Mouse (Mus musculus) liver, embryonic 12.5 days (tissue): Measurements from ENCODE around the gene Olfr955. TPM values are rescaled to one million over a fixed set of nuclear protein-coding genes. Genes with fewer than 3 reads are reported as not detected.

Source experiments
- ATAC-seq: fragments of 200-750 bp; cut with Nextera tagmentation; 2 replicates; pipeline ENCODE4 v1.8.0; 2017; ENCODE audit warnings: moderate number of reproducible peaks, mild to moderate bottlenecking, moderate library complexity
- H3K27ac ChIP-seq: fragments of 300-500 bp; sonication (generic); 2 replicates; pipeline ENCODE4 v1.5.1; 2016; ENCODE audit warnings: mild to moderate bottlenecking
- H3K27me3 ChIP-seq: fragments of 300-500 bp; sonication (generic); replicated peaks from 2 replicates; pipeline ENCODE4 v1.6.1; 2016; ENCODE audit warnings: mild to moderate bottlenecking, moderate library complexity
- H3K36me3 ChIP-seq: fragments of 300-500 bp; sonication (generic); 2 replicates; pipeline ENCODE4 v1.6.1; 2016; ENCODE audit warnings: mild to moderate bottlenecking, moderate library complexity
- H3K4me1 ChIP-seq: fragments of 300-500 bp; sonication (generic); 2 replicates; pipeline ENCODE4 v1.6.1; 2016
- H3K4me2 ChIP-seq: fragments of 300-500 bp; sonication (generic); 2 replicates; pipeline ENCODE4 v1.6.1; 2016; ENCODE audit warnings: mild to moderate bottlenecking, moderate library complexity
- H3K4me3 ChIP-seq: fragments of 300-500 bp; sonication (generic); 2 replicates; pipeline ENCODE4 v1.5.1; 2016; ENCODE audit warnings: mild to moderate bottlenecking, moderate library complexity
- H3K9ac ChIP-seq: fragments of 300-500 bp; sonication (generic); 2 replicates; pipeline ENCODE4 v1.6.1; 2016; ENCODE audit warnings: mild to moderate bottlenecking, moderate library complexity
- H3K9me3 ChIP-seq: fragments of 300-500 bp; sonication (generic); replicated peaks from 2 replicates; pipeline ENCODE4 v1.6.1; 2016; ENCODE audit warnings: mild to moderate bottlenecking, moderate library complexity
- WGBS: fragments of 180-500 bp; shearing (Covaris S2); methylation state at CpG from one replicate; pipeline ENCODE4 v1.1.7; 2016; ENCODE audit not compliant: insufficient replicate concordance; 5-methylcytosine and 5-hydroxymethylcytosine counted together
- polyA plus RNA-seq: library from polyadenylated mRNA; unstranded; fragments of >200 nt; fragmentation: Nextera tagmentation; extraction: Ambion mirVana; gene quantifications from 2 replicates; pipeline ENCODE4 v1.2.1, GENCODE M21; 2016

Gene Olfr955
- not detected in 2 replicates for polyA plus RNA-seq

DNA sequence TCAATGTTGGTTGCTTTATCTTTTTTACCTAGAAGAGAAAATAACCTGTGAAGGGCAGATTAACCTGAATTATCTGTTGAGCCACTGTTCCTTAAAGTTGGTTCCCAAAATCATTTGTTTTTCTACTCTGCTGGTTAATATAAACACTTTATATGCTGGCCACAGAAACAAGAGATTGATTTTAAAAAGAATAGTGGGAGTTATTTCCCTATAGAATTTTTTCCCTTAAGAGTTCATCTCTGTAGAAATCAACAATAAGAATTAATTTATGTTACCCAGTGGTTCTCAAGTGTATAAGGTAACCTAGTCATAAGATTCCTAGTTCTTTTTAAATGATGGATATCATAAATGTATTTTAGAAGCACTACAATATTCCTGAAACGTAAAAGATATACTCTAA is at the start of gene Olfr955:
Gene Olfr955, minus strand, starts transcription at position 101 of the 400 bp plus-strand sequence.
- Histone ChIP-seq H3K36me3 (no peaks in the 10 kb centered on the region), H3K9me3 (no peaks in the 10 kb centered on the region), H3K27me3 (no peaks in the 10 kb centered on the region), H3K4me1 (no peaks in the 10 kb centered on the region), H3K4me3 (no peak within 1 kb of the TSS), H3K4me2 (no peak within 1 kb of the TSS), H3K27ac (no peak within 1 kb of the TSS), H3K9ac (no peak within 1 kb of the TSS)
- ATAC-seq, result no peak
- WGBS, result 37% methylated on average over 1 of the region's 1 CpGs

GRCm38 (mm10) chr9:39518595-39518994 is 46.9 kb upstream of the Olfr955 start:
- no peak for ATAC-seq
- H3K36me3 ChIP-seq, result no peaks in the 10 kb centered on the region
- no peak overlapping the region for H3K4me3 ChIP-seq
- H3K9ac ChIP-seq, result no peak overlapping the region
- H3K27me3 ChIP-seq, result no peaks in the 10 kb centered on the region
- H3K9me3 ChIP-seq, result no peaks in the 10 kb centered on the region
- no peak overlapping the region for H3K27ac ChIP-seq
- H3K4me2 ChIP-seq, result no peak overlapping the region
- H3K4me1 ChIP-seq, result no peaks in the 10 kb centered on the region

DNA sequence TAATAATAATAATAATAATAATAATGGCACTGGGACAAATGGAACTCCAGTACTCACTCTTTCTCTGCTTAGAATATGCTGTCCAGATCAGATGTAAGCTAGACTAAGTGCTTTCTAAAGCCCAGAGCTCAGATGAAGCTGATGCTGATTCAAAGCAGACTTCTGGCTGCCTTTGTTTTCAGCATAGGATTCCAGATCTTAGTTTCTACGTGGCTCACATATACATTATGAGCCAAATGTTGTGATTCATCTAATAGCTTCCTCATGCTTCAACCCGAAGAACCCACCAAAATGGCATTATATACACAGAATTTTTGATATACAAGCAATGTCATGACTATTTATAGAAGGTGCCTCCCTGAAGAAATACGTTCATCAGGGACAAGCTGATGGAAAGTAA is 43.8 kb upstream of the Olfr955 start, which contains the start of gene Olfr957:
Gene Olfr957, minus strand, starts transcription at position 279 of the 400 bp plus-strand sequence.
- H3K4me3 ChIP-seq, result no peak within 1 kb of the TSS
- H3K9ac ChIP-seq, result no peak within 1 kb of the TSS

DNA sequence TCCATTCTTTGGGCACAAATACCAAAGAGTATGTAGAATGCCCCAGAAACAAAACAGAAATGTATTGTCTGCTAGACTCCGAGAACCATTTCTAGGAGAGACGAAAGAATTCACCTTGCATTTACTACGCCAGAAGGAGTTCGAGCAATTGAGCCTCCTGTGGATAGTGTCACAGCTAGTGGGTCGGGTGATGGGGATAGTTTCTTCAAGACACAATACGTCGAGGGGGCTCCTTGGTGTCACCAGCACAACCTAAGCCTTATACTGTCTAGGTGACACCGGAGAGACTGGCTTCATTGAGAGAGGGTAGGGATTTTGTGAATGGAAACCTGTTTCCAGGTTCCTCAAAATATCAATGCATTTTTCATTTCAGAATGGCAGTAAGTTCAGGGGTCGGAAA is 37.7 kb upstream of the Olfr955 start:
- no peak overlapping the region for H3K4me3 ChIP-seq
- WGBS, result 67% methylated on average over 9 of the region's 9 CpGs
- H3K4me2 ChIP-seq, result no peak overlapping the region
- H3K27ac ChIP-seq, result no peak overlapping the region
- no peaks in the 10 kb centered on the region for H3K27me3 ChIP-seq
- no peak overlapping the region for H3K9ac ChIP-seq
- no peaks in the 10 kb centered on the region for H3K4me1 ChIP-seq
- no peaks in the 10 kb centered on the region for H3K36me3 ChIP-seq
- no peaks in the 10 kb centered on the region for H3K9me3 ChIP-seq
- ATAC-seq, result no peak

More for the DNA sequence above, 43.8 kb upstream of the Olfr955 start, which contains the start of gene Olfr957:
- no peaks in the 10 kb centered on the region for H3K27me3 ChIP-seq
- no peaks in the 10 kb centered on the region for H3K36me3 ChIP-seq
- no peak for ATAC-seq
- 45% methylated on average over 3 of the region's 3 CpGs for WGBS
- H3K4me2 ChIP-seq, result no peak within 1 kb of the TSS
- H3K9me3 ChIP-seq, result no peaks in the 10 kb centered on the region
- no peaks in the 10 kb centered on the region for H3K4me1 ChIP-seq
- no peak within 1 kb of the TSS for H3K27ac ChIP-seq

DNA sequence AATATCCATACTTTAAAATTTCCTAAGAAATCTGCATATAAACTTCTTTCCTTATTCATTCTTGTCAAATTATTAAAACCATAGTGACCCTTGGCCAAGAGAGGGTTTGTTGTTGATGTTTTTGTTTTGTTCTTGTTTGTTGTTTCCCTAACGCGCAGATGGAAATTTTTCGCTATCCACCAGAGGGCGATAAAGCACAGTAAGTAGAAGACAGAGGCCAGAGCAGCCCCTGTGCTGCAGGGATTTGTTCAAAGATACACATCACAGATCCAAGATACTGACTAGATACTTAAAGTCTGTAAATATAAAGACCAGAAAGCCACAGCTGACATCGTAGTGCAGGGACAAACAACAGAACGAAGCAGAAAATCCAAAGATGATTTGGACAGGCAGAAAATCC is 37.3 kb upstream of the Olfr955 start:
- no peak overlapping the region for H3K4me3 ChIP-seq
- no peak overlapping the region for H3K9ac ChIP-seq
- H3K27me3 ChIP-seq, result no peaks in the 10 kb centered on the region
- no peaks in the 10 kb centered on the region for H3K9me3 ChIP-seq
- no peak overlapping the region for H3K4me2 ChIP-seq
- WGBS, result 10% methylated on average over 6 of the region's 6 CpGs
- H3K36me3 ChIP-seq, result no peaks in the 10 kb centered on the region
- no peaks in the 10 kb centered on the region for H3K4me1 ChIP-seq
- no peak overlapping the region for H3K27ac ChIP-seq
- no peak for ATAC-seq

GRCm38 (mm10) chr9:39493895-39494294 is 22.2 kb upstream of the Olfr955 start, which contains the start of gene Olfr44:
Olfr44 (minus strand) TSS chr9:39493995.
- Histone ChIP-seq H3K4me1 (no peaks in the 10 kb centered on the region), H3K4me2 (no peak within 1 kb of the TSS), H3K27ac (no peak within 1 kb of the TSS), H3K9me3 (no peaks in the 10 kb centered on the region), H3K9ac (no peak within 1 kb of the TSS), H3K27me3 (no peaks in the 10 kb centered on the region), H3K36me3 (no peaks in the 10 kb centered on the region), H3K4me3 (no peak within 1 kb of the TSS)
- ATAC-seq, result no peak
- 67% methylated on average over 2 of the region's 2 CpGs for WGBS

DNA sequence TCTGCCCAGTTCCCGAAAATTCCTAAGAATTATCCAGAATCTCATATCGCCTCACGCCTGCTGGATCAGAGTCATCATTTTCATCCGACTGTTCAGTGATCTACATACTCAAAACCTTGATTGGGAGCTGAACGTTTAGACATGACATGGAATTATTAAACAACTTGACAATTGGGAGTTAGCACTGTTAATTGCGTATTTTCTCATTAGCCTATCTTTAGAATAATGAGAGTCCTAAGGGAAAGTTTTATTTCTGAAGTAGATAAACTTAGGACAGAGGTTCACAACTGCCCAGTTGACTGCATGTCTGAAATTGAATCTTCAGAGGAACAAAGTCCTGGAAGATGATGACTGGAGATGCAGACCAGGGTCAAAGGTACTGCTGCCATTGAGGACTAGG is 15.3 kb downstream of the Olfr955 start, which contains the start of gene Olfr954:
Gene Olfr954, plus strand, starts transcription at position 301 of the 400 bp plus-strand sequence.
- Histone ChIP-seq H3K4me3 (no peak within 1 kb of the TSS), H3K4me2 (no peak within 1 kb of the TSS), H3K9ac (no peak within 1 kb of the TSS), H3K27me3 (no peaks in the 10 kb centered on the region), H3K27ac (no peak within 1 kb of the TSS), H3K4me1 (no peaks in the 10 kb centered on the region), H3K9me3 (no peaks in the 10 kb centered on the region), H3K36me3 (no peaks in the 10 kb centered on the region)
- no peak for ATAC-seq
- 71% methylated on average over 6 of the region's 6 CpGs for WGBS

- no peak within 1 kb of the TSS for H3K4me2 ChIP-seq
- no peaks in the 10 kb centered on the region for H3K36me3 ChIP-seq
- no peaks in the 10 kb centered on the region for H3K4me1 ChIP-seq
- no peak within 1 kb of the TSS for H3K4me3 ChIP-seq
- no peaks in the 10 kb centered on the region for H3K27me3 ChIP-seq
- ATAC-seq, result no peak
- H3K9me3 ChIP-seq, result no peaks in the 10 kb centered on the region
- H3K9ac ChIP-seq, result no peak within 1 kb of the TSS
- no peak within 1 kb of the TSS for H3K27ac ChIP-seq
Measured at GRCm38 (mm10) chr9:39427048-39427447, 44.7 kb downstream of the Olfr955 start, which contains the start of gene Olfr952. Olfr952 (minus strand) TSS chr9:39427148.

Other genes starting within 250 kb of the Olfr955 start
- gene Olfr1537, start 221.9 kb downstream of the Olfr955 start, polyA plus RNA-seq, result not detected in 2 replicates
- gene Olfr945, start 195.1 kb downstream of the Olfr955 start, polyA plus RNA-seq, result not detected in 2 replicates
- not detected in 2 replicates for gene Olfr948, start 145.9 kb downstream of the Olfr955 start, polyA plus RNA-seq
- not detected in 2 replicates for gene Olfr951, start 84.5 kb downstream of the Olfr955 start, polyA plus RNA-seq
- gene Olfr952, start 44.8 kb downstream of the Olfr955 start, polyA plus RNA-seq, result not detected in 2 replicates
- gene Olfr954, start 15.2 kb downstream of the Olfr955 start, polyA plus RNA-seq, result not detected in 2 replicates
- gene Olfr44, start 22.1 kb upstream of the Olfr955 start, polyA plus RNA-seq, result not detected in 2 replicates
- gene Olfr957, start 43.9 kb upstream of the Olfr955 start, polyA plus RNA-seq, result not detected in 2 replicates
- gene Olfr958, start 82.1 kb upstream of the Olfr955 start, polyA plus RNA-seq, result not detected in 2 replicates
- not detected in 2 replicates for gene Olfr959, start 103.6 kb upstream of the Olfr955 start, polyA plus RNA-seq
- gene AW551984, start 132.5 kb upstream of the Olfr955 start, polyA plus RNA-seq, result 4.7 and 5.9 TPM in 2 replicates
- not detected in 2 replicates for gene Olfr148, start 138.7 kb upstream of the Olfr955 start, polyA plus RNA-seq
- gene Olfr960, start 149.4 kb upstream of the Olfr955 start, polyA plus RNA-seq, result not detected in 2 replicates
- not detected in 2 replicates for gene Olfr961, start 173.1 kb upstream of the Olfr955 start, polyA plus RNA-seq
- gene Olfr963, start 195.3 kb upstream of the Olfr955 start, polyA plus RNA-seq, result not detected in 2 replicates
- gene Olfr149, start 235.2 kb upstream of the Olfr955 start, polyA plus RNA-seq, result not detected in 2 replicates
- gene Olfr965, start 239.4 kb upstream of the Olfr955 start, polyA plus RNA-seq, result not detected in 2 replicates